Mouse (Mus musculus) megakaryocyte, embryonic 14.5 days (primary cell): ENCODE measurements at regions not wholly inside any gene's neighbourhood (a gene's known extent, or its start where the extent isn't known, plus 50 kb on each side); places are given as distances from the start of the nearest gene placed in this dataset.

Source experiments
- FLI1 ChIP-seq: IDR thresholded peaks from 2 replicates; pipeline ENCODE4 v1.6.1; 2012; ENCODE audit warnings: low read length, inconsistent platforms, mixed read lengths
- GATA1 ChIP-seq: IDR thresholded peaks from 3 replicates; pipeline ENCODE4 v1.6.1; 2012; ENCODE audit warnings: mixed read lengths, low read length, inconsistent platforms, borderline replicate concordance

GRCm38 (mm10) chr6:109153624-109154023 is 325.2 kb downstream of the Edem1 start:
- TF ChIP-seq GATA1, result no peak
- no peak for TF ChIP-seq FLI1
